Mouse (Mus musculus): ENCODE results near the gene Spa17.

Gene Spa17

GRCm38 (mm10) chr9:37613182-37613910, at the start of gene Spa17:
Gene Spa17, minus strand, starts transcription at chr9:37613722.
- DNase-seq: peak; percentile 90

DNA sequence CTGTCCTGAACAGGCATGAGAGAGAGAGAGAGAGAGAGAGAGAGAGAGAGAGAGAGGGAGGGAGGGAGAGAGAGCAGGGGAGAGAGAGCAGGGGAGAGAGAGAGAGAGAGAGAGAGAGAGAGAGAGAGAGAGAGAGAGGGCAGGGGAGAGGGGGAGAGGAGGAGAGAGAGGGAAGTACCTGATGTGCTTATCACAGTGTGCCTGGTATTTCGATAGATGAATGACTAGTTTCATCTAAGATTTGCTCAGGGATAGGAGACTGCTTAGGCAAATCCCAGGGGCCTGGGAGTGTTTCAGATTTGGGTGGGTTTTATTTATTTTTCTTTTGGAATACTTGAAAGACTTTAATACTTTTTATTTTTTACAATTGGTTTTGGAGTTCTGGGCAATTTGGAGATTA, 49.7 kb upstream of the Spa17 start:
- DNase-seq: no peak

GRCm38 (mm10) chr9:37659413-37659812, 45.9 kb upstream of the Spa17 start:
- no peak for DNase-seq

GRCm38 (mm10) chr9:37656931-37657481, 43.5 kb upstream of the Spa17 start, which contains the start of gene Tbrg1:
Gene Tbrg1, minus strand, starts transcription at chr9:37657312.
- DNase-seq: peak; percentile 71

DNA sequence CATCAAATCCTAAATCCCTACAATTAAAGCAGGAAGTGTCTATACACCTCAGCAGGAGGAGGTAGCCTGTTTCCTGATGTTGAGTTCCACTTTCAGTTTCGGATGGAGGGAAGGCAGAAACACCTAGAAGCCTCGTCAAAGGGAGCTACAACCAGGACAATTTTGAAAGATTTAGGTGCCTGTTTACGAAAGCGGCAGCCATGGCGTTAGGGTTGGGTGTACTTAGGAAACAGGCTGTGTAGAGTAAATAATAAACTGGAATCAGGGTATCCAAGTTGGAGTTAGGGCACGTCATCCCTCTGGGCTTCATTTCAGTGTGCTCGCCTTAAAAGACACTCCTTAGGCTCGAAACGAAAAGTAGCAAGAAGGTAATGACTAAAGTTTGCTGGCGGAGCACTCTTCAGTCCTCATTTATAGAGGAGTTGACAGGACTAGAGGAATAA, 42.9 kb upstream of the Spa17 start:
- no peak for DNase-seq

DNA sequence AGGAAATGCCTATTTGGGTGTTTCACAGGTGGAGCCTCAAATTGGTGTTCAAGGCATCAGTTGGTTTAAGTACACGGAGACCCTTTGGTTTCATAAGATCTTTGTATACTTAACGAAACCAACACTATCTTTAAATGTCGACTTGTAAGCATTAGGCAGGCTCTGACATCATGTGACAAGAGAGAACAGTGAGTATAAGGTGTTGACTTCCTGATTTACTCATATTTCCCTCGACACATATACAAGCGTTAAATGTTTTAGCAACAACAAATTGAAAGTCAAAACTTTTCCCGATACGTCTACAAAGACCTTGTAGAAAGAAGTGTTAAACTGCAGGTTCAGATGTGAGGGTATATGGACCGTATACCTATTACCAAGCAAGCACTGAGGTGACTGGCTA, 42.4 kb upstream of the Spa17 start:
- no peak for DNase-seq

DNA sequence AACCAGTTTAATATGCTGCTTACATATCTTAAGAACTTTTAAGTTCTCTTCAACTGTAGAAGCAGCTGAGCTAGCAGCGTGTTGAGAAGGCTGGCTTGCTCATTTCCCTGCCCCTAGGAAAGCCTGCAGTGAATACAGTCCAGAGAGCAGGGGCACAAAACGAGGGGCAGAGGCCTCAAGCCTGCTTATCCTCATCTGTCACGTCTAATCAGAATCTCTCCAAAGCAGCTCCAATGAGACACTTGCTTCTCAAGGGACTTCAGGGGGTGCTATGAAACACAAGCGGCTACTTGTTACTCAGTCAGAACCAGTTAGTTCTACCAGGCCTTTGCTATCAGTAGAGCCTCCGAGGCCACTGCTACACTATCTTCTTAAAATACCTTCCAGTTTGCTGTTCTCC, 40.3 kb upstream of the Spa17 start:
- DNase-seq: no peak

DNA sequence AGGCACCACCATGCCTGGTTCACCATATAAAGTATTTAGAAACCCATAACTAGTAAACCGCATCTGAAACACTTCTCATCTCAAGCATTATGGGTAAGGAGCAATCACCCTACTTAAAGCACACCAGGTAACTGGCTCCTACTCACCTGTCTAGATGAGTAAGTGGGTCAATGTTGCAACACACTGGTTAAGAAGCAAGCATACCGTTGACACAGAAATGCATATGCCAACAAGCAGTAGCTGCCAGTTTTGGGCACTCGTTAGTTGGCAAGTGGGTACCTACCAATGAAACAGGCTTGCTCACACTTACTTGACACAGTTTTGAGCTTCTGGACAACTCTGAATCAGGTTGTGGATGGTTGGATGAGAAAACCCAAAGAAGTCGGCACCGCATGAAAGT, 37.1 kb upstream of the Spa17 start:
- no peak for DNase-seq

DNA sequence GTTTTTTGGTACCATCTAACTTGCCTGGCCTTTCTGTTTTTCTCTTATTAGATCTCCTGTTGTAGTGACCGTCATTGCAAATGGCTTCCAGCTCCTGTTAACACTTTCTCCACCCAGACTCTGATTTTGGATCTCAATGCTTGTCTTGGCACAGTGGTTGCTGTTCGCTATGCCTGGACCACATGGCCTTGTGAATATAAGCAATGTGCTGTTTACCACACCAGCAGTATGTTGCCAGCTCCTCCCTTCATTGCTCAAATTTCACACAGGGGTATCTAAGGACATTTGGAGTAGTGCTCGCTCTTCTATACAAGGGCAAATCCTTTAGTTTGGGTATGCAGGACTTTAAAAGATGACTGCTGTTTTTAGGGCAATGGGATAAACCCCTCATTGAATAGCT, 32.7 kb upstream of the Spa17 start:
- DNase-seq: no peak

- DNase-seq: no peak
Measured at GRCm38 (mm10) chr9:37638721-37639120, 25.2 kb upstream of the Spa17 start.

DNA sequence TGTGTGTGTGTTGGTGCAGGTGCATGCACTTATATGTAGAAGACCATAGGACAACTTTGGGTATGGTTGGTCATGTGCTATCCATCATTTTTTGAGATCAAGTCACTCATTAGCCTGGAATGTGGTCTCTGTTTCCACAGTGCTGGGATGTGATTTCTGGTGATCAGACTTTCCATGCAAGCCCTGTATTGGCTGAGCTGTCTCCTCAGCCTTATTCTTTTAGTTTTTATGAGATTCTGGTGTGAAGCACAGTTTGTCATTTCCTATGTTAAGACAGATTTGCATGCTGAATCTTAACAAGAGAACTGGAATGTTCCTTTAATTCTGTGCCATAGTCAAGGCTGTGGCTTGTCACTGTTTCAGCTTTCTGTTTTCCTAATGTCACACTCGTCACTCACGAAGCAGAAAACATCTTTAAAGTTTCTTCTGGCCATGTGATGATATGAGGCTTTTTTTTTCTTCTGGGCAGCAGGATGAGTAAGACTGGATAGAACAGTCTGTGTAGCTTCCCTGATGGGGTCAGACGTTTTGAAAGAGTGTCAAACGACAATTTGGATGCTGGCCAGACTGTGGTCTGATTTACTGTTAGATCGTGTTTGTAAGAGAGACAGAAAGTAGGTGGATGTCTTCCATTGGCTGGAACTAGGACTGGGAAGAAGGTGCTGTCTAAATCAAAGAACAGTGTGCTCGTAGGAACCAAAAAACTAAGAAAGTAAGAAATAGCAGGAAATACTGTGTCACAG, 23.4 kb upstream of the Spa17 start:
- DNase-seq: no peak

GRCm38 (mm10) chr9:37636335-37636734, 22.8 kb upstream of the Spa17 start:
- peak; percentile 29 for DNase-seq

GRCm38 (mm10) chr9:37634269-37634668, 20.7 kb upstream of the Spa17 start:
- no peak for DNase-seq

DNA sequence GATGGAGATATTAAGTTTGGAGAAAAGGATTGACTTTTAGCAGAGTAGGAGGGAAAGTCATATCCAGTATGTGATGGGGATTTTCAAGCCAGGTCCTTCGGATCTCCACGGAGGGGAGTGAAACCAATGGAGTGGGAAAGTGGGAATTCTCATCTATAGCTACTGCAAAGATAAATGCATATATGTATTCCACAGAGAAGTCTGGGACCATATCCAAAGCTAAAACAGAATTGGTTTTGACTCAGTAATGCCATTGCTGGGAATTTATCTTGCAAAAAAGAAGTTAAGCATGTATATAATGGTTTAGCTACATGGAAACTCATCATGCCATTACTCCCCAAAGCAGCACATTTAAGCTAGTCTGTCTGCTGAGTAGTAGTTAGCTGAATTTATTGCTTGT, 18.8 kb upstream of the Spa17 start:
- DNase-seq: no peak

DNA sequence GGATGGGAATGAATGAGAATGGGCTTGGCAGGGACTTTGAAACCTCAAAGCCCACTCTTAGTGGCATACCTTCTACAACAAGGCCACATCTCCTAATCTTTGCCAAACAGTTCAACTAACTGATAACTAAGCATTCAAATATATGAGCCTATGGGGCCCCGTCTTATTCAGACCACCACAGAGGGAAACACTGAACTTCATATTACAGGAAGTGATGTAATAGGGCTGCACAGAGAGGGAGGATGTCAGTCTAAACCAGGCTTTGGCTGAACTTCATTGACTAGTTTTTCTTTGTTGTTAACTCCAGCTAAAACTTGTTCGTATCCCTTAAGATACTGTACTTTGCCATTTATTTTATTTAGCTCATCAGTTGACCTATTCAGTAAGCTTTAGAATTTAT, 16.4 kb upstream of the Spa17 start:
- DNase-seq: no peak

- no peak for DNase-seq
Measured at GRCm38 (mm10) chr9:37628581-37628980, 15.1 kb upstream of the Spa17 start.

DNA sequence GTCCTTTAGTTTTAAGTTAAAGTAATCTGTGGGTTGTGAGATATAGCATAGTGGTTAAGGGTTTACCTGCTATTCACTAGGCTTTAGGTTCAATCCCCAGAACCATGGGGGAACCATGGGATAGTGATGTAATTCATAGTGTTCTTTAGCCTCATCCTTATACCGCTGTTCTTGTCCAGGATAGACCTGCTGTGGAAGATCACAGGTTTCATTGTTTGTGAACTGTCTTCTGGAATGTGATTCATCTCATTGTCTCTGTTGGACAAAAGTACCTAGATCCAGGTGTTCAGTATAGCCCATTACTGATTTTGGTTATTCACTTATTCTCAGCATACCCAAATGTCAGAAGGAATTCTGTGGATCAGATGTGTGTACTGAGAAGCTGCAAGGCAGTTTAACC, 13.7 kb upstream of the Spa17 start:
- DNase-seq: no peak

GRCm38 (mm10) chr9:37626103-37626567, 12.6 kb upstream of the Spa17 start:
- peak; percentile 12 for DNase-seq

DNA sequence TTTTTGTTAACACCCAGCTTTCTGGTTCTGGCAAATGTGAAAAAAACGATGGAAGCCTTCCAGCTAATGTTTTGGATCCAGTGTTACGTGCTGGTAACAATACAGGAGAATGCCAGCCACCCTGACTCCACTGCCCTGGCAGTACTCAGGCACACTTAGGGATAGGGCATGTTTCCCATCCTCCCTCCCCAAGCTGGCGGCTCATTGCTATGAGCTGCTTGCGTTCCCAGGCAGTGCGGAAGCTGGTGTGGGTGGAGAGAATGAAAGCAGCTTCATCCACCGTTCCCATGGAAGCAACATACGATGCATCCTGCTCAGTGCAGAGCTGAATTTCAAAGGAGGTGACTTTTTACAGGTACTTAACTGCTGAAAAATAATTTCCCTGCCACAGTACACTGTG, 12.1 kb upstream of the Spa17 start:
- peak; percentile 60 for DNase-seq

DNA sequence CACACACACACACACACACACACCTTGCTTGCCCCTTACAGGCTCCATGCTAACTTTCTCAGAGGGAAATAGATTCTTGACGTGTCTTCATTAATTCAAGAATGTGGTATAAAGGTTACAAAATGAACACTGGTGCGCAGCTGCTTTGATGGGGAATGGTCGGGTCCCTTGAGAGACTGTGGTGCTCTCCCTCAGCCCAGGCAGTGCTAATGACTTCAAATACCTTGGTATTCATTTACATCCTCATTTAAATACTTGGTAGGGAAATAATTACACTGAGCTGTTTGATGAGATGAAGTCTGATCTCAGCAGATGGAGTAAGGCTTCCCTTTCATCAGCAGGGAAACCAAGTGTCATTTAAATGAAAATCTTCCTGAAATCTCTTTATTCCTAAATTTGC, 11.6 kb upstream of the Spa17 start:
- no peak for DNase-seq

- no peak for DNase-seq
Measured at GRCm38 (mm10) chr9:37624502-37624901, 11.0 kb upstream of the Spa17 start.

DNA sequence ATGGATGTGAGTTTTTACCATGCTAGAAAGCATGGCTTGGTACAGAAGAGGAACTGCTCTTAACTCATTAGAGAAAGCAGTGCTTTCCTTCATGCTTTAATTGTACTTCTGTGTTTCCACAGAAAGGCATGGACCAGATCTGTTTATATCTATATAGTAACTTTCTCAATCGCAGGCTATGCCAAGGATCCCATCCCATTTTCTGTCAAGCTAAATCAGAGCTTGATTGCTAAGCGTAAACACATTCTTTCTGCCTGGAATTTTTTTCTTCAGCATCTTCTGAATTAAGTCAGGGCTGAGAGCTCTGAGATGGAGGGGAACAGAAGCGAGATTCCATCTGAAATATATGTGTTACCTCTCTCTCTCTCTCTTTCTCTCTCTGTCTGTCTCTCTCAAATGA, 10.5 kb upstream of the Spa17 start:
- no peak for DNase-seq

- peak; percentile 80 for DNase-seq
Measured at GRCm38 (mm10) chr9:37621290-37621689, 7.8 kb upstream of the Spa17 start.

- peak; percentile 37 for DNase-seq
Measured at GRCm38 (mm10) chr9:37616770-37617169, 3.2 kb upstream of the Spa17 start.
